Mouse (Mus musculus) intestine, postnatal 0 days (tissue): ENCODE data around the gene Dtnb. TPM values are rescaled to one million over a fixed set of nuclear protein-coding genes. Genes with fewer than 3 reads are reported as not detected.

Experiments used
- ATAC-seq: fragments of 200-750 bp; cut with Nextera tagmentation; 2 replicates; pipeline ENCODE4 v1.8.0; 2017; ENCODE audit warnings: mild to moderate bottlenecking, moderate TSS enrichment, moderate library complexity
- H3K27ac ChIP-seq: fragments of 300-500 bp; sonication (generic); 2 replicates; pipeline ENCODE4 v1.5.1; 2014; ENCODE audit warnings: mild to moderate bottlenecking, low read depth, low read length, moderate library complexity
- H3K27me3 ChIP-seq: fragments of 300-500 bp; sonication (generic); replicated peaks from 2 replicates; pipeline ENCODE4 v1.6.1; 2014; ENCODE audit warnings: low read length, mixed read lengths; ENCODE audit not compliant: control insufficient read depth, insufficient read depth
- H3K36me3 ChIP-seq: fragments of 300-500 bp; sonication (generic); 2 replicates; pipeline ENCODE4 v1.6.1; 2014; ENCODE audit warnings: mild to moderate bottlenecking, moderate library complexity; ENCODE audit not compliant: control insufficient read depth, insufficient read depth
- H3K4me1 ChIP-seq: fragments of 300-500 bp; sonication (generic); replicated peaks from 2 replicates; pipeline ENCODE4 v1.6.1; 2014; ENCODE audit warnings: antibody characterized with exemption, low read length, mixed read lengths; ENCODE audit not compliant: control insufficient read depth, insufficient read depth
- H3K4me2 ChIP-seq: fragments of 300-500 bp; sonication (generic); replicated peaks from 2 replicates; pipeline ENCODE4 v1.6.1; 2014; ENCODE audit warnings: low read depth, mild to moderate bottlenecking, moderate library complexity
- H3K4me3 ChIP-seq: fragments of 300-500 bp; sonication (generic); 2 replicates; pipeline ENCODE4 v1.5.1; 2014; ENCODE audit warnings: low read depth, low read length
- H3K9ac ChIP-seq: fragments of 300-500 bp; sonication (generic); 2 replicates; pipeline ENCODE4 v1.6.1; 2014; ENCODE audit warnings: mild to moderate bottlenecking, low read depth, low read length
- H3K9me3 ChIP-seq: fragments of 300-500 bp; sonication (generic); 2 replicates; pipeline ENCODE4 v1.6.1; 2016; ENCODE audit warnings: mixed run types; ENCODE audit not compliant: control insufficient read depth
- CTCF ChIP-seq: sonication (generic); IDR thresholded peaks from 2 replicates; pipeline ENCODE4 v1.5.1; 2016; ENCODE audit warnings: low read depth, mild to moderate bottlenecking, control low read depth, antibody characterized with exemption, moderate library complexity
- WGBS: fragments of 180-500 bp; shearing (Covaris S2); extraction: QIAGEN DNeasy Blood & Tissue Kit; methylation state at CpG from one replicate; pipeline ENCODE4 v1.1.7; 2014; 5-methylcytosine and 5-hydroxymethylcytosine counted together
- polyA plus RNA-seq: library from polyadenylated mRNA; unstranded; fragments of >200 nt; fragmentation: Nextera tagmentation; extraction: Ambion mirVana; gene quantifications from 2 replicates; pipeline ENCODE4 v1.2.1, GENCODE M21; 2015

Gene Dtnb
- polyA plus RNA-seq, 1 experiment from 2014 or later = 9.8 TPM

DNA sequence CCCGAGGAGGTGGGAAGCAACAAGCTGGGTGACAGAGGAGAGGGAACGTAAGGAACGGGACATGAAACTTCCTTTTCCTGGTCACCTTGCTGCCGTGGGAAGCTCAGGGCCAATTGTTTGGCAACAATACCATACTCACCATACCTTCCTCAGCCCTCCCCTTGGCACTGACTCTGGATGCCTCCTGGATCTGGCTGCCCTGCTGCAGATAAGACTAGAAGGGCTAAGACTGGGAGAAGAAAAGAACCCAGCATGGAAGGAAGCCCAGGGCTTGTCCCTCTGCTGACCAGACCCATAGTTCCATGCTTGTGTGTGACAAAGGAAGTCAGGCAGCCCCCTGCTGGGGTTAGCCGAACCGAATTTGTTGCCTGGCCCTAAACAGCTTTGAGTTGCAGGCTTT lies 243.2 kb downstream of the Dtnb start:
- no peak overlapping the region; the same call in 1 of the 2 replicates for H3K27ac ChIP-seq
- no peak for ATAC-seq
- H3K9ac ChIP-seq = no peak overlapping the region
- no peak overlapping the region for H3K4me2 ChIP-seq
- peaks cover 13% of the 10 kb centered on the region; the same call in 1 of the 2 replicates for H3K36me3 ChIP-seq
- 41% methylated on average over 6 of the region's 6 CpGs for WGBS
- no peak overlapping the region for H3K4me3 ChIP-seq
- no peaks in the 10 kb centered on the region for H3K9me3 ChIP-seq
- no peak for TF ChIP-seq CTCF
- H3K27me3 ChIP-seq = no peaks in the 10 kb centered on the region
- peaks cover 25% of the 10 kb centered on the region for H3K4me1 ChIP-seq

DNA sequence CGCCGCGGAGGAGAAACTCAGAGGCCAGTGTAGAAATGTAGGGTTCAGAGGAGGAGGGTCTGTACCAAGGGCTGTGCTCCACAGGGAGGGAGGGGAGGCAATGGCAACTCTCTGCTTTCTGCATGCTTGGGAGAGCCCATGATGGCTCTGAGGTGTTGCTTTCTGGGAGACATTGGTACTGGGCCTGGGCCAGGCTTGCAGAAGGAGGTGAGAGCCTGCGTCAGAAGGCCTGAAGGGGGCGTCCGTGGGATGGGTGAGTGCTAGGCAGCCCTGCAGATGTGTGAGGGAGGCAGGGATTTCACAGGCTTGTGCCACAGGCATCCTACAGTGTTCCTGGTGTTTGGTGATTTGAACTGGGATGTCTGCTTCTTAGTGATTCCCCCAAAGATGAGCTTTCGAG lies 244.9 kb downstream of the Dtnb start:
- WGBS = 68% methylated on average over 7 of the region's 7 CpGs
- Histone ChIP-seq H3K4me3 (no peak overlapping the region), H3K4me1 (peaks cover 17% of the 10 kb centered on the region; the same call in 1 of the 2 replicates), H3K27me3 (no peaks in the 10 kb centered on the region), H3K36me3 (peaks cover 13% of the 10 kb centered on the region; the same call in 1 of the 2 replicates), H3K4me2 (no peak overlapping the region), H3K9me3 (no peaks in the 10 kb centered on the region), H3K27ac (no peak overlapping the region), H3K9ac (no peak overlapping the region)
- ATAC-seq = no peak
- peak; percentile 50 for TF ChIP-seq CTCF

DNA sequence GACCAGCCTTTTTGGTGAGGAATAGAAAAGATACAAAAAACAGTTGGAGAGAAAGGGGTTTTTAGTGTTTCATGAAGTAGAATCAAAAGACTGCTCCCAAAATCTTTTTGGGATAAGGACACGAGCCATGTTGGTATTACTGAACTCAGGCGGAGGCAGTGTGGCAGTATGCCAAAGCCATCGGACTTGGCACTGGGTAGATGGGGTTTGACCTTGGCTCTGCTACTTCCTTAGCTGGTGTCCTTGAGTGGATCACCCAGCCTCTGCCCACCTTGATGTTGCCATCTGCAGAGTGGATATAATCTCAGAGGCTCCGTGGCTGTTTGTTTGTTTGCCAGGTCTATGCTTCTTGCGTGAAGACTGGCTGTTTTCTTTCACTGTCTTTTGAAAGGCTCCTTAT lies 245.4 kb downstream of the Dtnb start:
- no peak for TF ChIP-seq CTCF
- Histone ChIP-seq H3K36me3 (peaks cover 11% of the 10 kb centered on the region; the same call in 1 of the 2 replicates), H3K4me1 (peaks cover 14% of the 10 kb centered on the region; the same call in 1 of the 2 replicates), H3K9ac (no peak overlapping the region), H3K9me3 (no peaks in the 10 kb centered on the region), H3K27me3 (no peaks in the 10 kb centered on the region), H3K4me2 (no peak overlapping the region), H3K27ac (no peak overlapping the region), H3K4me3 (no peak overlapping the region)
- WGBS = 56% methylated on average over 5 of the region's 5 CpGs
- no peak for ATAC-seq

DNA sequence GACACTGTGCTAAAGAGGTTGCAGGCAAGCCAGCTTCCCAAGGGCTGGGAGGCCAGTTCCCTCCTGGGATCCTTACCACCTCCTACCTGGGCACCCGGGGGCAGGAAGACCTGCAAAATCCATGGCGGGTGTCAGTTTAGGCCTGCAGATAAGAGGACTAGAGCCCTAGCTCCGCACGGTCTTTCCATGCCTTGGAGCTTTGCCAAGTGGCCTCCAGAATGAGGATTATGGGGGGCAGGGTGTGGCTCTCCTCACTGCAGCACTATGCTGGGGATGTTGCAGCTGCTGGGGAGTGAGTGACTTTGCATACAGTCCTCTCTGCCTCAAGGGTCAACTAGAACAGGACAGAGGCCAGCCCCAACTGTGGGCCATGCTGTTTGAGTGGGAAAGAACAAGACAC lies 247.7 kb downstream of the Dtnb start:
- ATAC-seq = peak; percentile 26; the same call in 1 of the 2 replicates
- Histone ChIP-seq H3K9ac (no peak overlapping the region), H3K9me3 (no peaks in the 10 kb centered on the region), H3K27ac (no peak overlapping the region), H3K36me3 (peaks cover 10% of the 10 kb centered on the region; the same call in 1 of the 2 replicates), H3K27me3 (no peaks in the 10 kb centered on the region), H3K4me1 (peaks cover 14% of the 10 kb centered on the region; the same call in 1 of the 2 replicates), H3K4me3 (no peak overlapping the region), H3K4me2 (no peak overlapping the region)
- 14% methylated on average over 4 of the region's 4 CpGs for WGBS
- no peak for TF ChIP-seq CTCF

DNA sequence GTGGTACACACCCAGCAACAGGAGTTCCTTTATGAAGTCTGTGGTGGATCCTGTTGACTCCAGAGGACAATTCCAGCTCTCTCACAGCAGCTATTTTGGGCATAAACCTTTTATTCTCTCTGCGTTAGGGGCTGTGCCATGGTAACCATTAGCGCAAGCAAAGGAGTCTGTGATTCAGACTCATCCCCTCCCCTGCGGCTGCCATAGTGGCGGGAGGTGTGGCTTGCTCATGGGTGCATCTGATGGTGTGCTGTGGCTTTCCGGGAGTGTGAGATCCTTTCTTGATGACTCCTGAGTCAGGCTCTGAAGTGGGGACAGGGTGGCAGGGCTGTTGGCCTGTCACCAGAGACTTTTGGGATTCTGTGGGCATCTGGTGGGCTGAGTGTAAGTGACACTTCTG lies 251.2 kb downstream of the Dtnb start:
- no peak for TF ChIP-seq CTCF
- WGBS = 67% methylated on average over 5 of the region's 5 CpGs
- H3K4me2 ChIP-seq = no peak overlapping the region
- H3K27ac ChIP-seq = no peak overlapping the region
- no peaks in the 10 kb centered on the region for H3K9me3 ChIP-seq
- H3K4me1 ChIP-seq = peaks cover 19% of the 10 kb centered on the region
- H3K27me3 ChIP-seq = no peaks in the 10 kb centered on the region
- ATAC-seq = no peak
- H3K36me3 ChIP-seq = no peaks in the 10 kb centered on the region
- H3K4me3 ChIP-seq = no peak overlapping the region
- no peak overlapping the region for H3K9ac ChIP-seq

DNA sequence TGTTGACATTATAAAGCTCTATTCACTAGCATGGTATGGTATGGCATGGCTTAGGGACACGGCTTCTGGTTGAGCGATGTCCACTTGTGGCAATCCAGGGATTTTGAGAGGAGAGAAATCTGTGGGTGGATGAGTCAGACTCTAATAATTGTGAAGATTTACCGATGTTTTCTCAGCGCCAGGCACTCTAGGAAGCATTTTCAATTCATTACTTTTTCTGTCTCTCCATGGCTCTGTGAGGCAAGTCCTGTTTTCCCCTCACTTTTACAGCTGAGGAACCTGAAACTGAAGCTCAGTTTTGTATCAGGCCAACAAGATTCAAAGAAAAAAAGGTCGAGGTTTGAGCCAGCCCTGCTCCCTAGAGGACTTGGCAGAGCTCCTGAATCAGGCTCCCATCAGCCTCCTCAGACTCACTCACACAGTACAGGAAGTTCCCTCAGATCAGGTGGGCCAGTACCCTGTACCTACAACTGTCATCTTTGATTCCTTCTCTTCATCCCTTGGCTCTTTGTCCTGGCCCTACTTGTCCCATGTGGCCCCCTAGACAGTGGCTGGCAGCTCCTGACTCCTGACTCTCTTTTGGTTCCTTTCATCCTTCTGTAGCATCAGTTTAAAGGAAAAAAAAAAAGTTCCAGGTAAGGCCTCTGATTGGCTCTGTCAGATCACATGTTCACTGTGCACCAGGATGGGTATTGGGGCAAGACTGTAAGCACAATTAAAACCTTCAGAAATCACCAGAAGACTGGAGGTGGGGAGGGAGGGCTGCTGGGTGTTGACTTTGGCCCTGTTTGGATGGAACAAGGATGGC lies 252.9 kb downstream of the Dtnb start:
- ATAC-seq = peak; percentile 20
- Histone ChIP-seq H3K4me1 (peaks cover 12% of the 10 kb centered on the region), H3K4me3 (no peak overlapping the region), H3K27ac (no peak overlapping the region; the same call in 1 of the 2 replicates), H3K9me3 (no peaks in the 10 kb centered on the region), H3K4me2 (peak overlapping the region; percentile 49), H3K27me3 (no peaks in the 10 kb centered on the region), H3K9ac (no peak overlapping the region), H3K36me3 (no peaks in the 10 kb centered on the region)
- 33% methylated on average over 5 of the region's 5 CpGs for WGBS
- no peak for TF ChIP-seq CTCF
